Mouse (Mus musculus) kidney, embryonic 15.5 days (tissue): ENCODE data around the gene Boll. TPM values are rescaled to one million over a fixed set of nuclear protein-coding genes. Genes with fewer than 3 reads are reported as not detected.

Experiments used
- ATAC-seq: fragments of 200-750 bp; cut with Nextera tagmentation; replicated peaks from 2 replicates; pipeline ENCODE4 v1.8.0; 2017; ENCODE audit warnings: moderate TSS enrichment; ENCODE audit not compliant: low FRiP score
- H3K27ac ChIP-seq: fragments of 300-500 bp; sonication (generic); 2 replicates; pipeline ENCODE4 v1.5.1; 2015; ENCODE audit warnings: mild to moderate bottlenecking, inconsistent platforms
- H3K27me3 ChIP-seq: fragments of 300-500 bp; sonication (generic); 2 replicates; pipeline ENCODE4 v1.6.1; 2015; ENCODE audit warnings: inconsistent platforms
- H3K36me3 ChIP-seq: fragments of 300-500 bp; sonication (generic); 2 replicates; pipeline ENCODE4 v1.6.1; 2015; ENCODE audit warnings: inconsistent platforms
- H3K4me1 ChIP-seq: fragments of 300-500 bp; sonication (generic); 2 replicates; pipeline ENCODE4 v1.6.1; 2015; ENCODE audit warnings: inconsistent platforms
- H3K4me2 ChIP-seq: fragments of 300-500 bp; sonication (generic); 2 replicates; pipeline ENCODE4 v1.6.1; 2015; ENCODE audit warnings: moderate library complexity, mild to moderate bottlenecking, inconsistent platforms
- H3K4me3 ChIP-seq: fragments of 300-500 bp; sonication (generic); replicated peaks from 2 replicates; pipeline ENCODE4 v1.5.1; 2015; ENCODE audit warnings: mild to moderate bottlenecking, inconsistent platforms
- H3K9ac ChIP-seq: fragments of 300-500 bp; sonication (generic); 2 replicates; pipeline ENCODE4 v1.6.1; 2015; ENCODE audit warnings: mild to moderate bottlenecking, inconsistent platforms
- H3K9me3 ChIP-seq: fragments of 300-500 bp; sonication (generic); replicated peaks from 2 replicates; pipeline ENCODE4 v1.6.1; 2016; ENCODE audit warnings: inconsistent platforms
- WGBS: fragments of 180-500 bp; shearing (Covaris S2); methylation state at CpG from one replicate; pipeline ENCODE4 v1.1.7; 2015; ENCODE audit warnings: mixed read lengths; 5-methylcytosine and 5-hydroxymethylcytosine counted together
- polyA plus RNA-seq: library from polyadenylated mRNA; unstranded; fragments of >200 nt; fragmentation: Nextera tagmentation; extraction: Ambion mirVana; gene quantifications from 2 replicates; pipeline ENCODE4 v1.2.1, GENCODE M21; 2015

The Boll gene
- polyA plus RNA-seq, 1 experiment from 2014 or later, result not detected

DNA sequence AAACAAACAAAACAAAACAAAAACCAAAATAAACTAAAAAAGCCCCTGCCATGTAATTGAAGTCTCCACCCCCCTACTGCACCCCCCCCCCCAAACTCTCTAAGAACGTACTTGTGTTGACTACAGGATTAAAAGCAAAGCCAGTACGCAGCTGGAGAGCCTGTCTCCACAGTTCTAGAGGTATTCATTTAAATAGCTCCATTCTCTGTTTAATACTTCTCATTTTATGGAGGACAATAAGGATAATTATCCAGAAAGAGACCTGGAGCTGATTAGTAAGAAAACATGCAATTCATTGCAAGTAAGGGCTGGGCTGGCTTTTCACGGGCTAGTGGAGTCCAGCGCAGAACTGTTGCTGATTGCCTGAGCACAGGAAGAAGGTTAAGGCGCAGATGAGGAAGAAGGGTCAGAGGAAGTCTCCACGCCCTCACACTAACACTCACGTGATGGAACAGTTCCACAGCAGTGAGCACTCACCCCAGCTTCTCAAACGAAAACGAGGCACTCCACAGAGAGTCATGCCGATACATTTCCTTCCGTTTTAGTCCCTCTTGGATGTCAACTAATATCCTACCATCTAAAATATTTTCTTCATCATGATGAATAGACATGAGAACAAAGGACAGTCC lies 148.0 kb downstream of the Boll start:
- Histone ChIP-seq H3K27me3 (no peaks in the 10 kb centered on the region), H3K4me3 (no peak overlapping the region), H3K9me3 (no peaks in the 10 kb centered on the region), H3K36me3 (no peaks in the 10 kb centered on the region), H3K4me1 (peaks cover 22% of the 10 kb centered on the region), H3K4me2 (no peak overlapping the region), H3K27ac (peak overlapping the region; percentile 48; the same call in 1 of the 2 replicates), H3K9ac (no peak overlapping the region)
- WGBS, result 54% methylated on average over 11 of the region's 11 CpGs
- ATAC-seq, result no peak

DNA sequence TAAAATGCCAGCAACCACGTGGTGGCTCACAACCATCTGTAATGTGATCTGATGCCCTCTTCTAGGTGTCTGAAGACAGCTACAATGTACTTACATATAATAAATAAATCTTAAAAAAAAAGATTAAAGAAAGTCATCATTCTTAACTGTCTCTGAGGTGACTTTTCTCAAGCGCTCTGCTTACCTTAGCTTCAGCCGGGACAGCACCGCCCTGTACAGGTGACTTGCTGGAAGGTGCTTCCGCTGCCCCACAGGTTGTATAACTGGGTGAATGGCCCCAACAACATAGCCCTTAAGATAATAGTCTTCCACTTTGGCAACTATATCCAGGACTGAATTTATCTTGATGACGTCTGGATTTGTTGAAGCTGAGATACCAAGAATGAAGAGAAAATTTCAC lies 149.3 kb downstream of the Boll start:
- 80% methylated on average over 6 of the region's 6 CpGs for WGBS
- no peak overlapping the region for H3K9ac ChIP-seq
- H3K36me3 ChIP-seq, result no peaks in the 10 kb centered on the region
- ATAC-seq, result no peak
- no peaks in the 10 kb centered on the region for H3K27me3 ChIP-seq
- no peaks in the 10 kb centered on the region for H3K9me3 ChIP-seq
- no peak overlapping the region for H3K4me3 ChIP-seq
- peaks cover 29% of the 10 kb centered on the region for H3K4me1 ChIP-seq
- H3K4me2 ChIP-seq, result no peak overlapping the region
- no peak overlapping the region for H3K27ac ChIP-seq

DNA sequence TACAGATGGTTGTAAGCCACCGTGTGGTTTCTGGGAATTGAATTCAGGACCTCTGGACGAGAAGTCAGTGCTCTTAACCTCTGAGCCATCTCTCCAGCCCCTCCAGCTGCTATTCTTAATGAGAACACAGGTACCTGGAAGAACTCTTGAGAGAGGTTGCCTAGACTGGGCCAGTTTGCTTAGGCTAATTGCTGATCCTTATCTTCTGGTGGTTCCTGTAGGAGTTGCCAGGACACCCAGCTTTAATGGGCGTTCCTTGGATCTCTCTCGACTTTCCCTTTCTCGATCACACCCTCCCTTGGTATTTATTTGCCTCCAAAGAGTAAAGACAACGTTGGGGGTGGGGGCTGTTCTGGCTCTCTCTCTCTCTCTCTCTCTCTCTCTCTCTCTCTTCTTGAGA lies 149.8 kb downstream of the Boll start:
- no peaks in the 10 kb centered on the region for H3K27me3 ChIP-seq
- peak; percentile 23; the same call in 1 of the 2 replicates for ATAC-seq
- WGBS, result 30% methylated on average over 6 of the region's 6 CpGs
- peaks cover 29% of the 10 kb centered on the region for H3K4me1 ChIP-seq
- no peaks in the 10 kb centered on the region for H3K36me3 ChIP-seq
- H3K4me3 ChIP-seq, result no peak overlapping the region
- no peak overlapping the region for H3K4me2 ChIP-seq
- no peak overlapping the region for H3K27ac ChIP-seq
- H3K9ac ChIP-seq, result no peak overlapping the region
- H3K9me3 ChIP-seq, result no peaks in the 10 kb centered on the region

DNA sequence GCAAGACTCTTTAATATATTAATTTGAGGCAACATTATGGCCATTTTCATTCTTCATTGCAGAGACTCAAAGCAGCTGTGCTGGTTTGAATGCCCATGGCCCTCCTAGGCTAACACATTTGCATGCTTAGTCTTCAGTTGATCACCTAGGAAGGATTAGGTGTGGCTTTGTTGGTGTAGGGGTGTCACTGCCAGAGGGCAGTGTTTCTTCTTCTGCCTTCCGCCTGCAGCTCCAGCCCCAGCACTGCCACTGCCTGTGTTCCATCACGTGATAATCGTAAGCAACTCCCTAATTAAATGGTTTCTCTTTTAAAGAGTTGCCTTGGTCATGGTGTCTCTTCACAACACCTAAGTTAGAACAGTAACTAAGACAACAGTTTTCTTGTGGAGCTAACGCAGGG lies 150.5 kb downstream of the Boll start:
- H3K4me2 ChIP-seq, result no peak overlapping the region
- no peak overlapping the region for H3K9ac ChIP-seq
- H3K27me3 ChIP-seq, result no peaks in the 10 kb centered on the region
- no peak for ATAC-seq
- WGBS, result 85% methylated on average over 4 of the region's 4 CpGs
- H3K9me3 ChIP-seq, result no peaks in the 10 kb centered on the region
- H3K4me3 ChIP-seq, result no peak overlapping the region
- H3K36me3 ChIP-seq, result no peaks in the 10 kb centered on the region
- no peak overlapping the region for H3K27ac ChIP-seq
- H3K4me1 ChIP-seq, result peaks cover 29% of the 10 kb centered on the region

DNA sequence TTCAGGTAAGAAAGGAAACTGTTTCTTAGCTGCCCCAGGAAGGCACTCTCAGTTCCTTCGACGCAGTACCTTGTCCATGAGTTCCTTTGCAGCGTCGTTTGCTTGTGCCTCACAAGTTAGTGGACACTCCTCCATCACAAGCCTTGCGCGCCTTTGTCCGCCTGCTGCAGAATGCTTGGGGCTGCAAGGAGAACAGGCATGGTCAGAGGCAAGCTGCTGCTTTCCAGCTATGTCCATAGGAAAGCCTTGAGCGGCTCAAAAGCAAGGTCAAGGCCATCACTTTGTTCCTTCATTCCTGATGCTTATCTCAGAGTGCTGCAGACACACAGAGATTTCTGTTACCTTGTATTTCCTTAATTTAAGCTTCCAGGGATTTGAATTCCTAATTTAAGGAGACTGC lies 152.2 kb downstream of the Boll start:
- no peaks in the 10 kb centered on the region for H3K9me3 ChIP-seq
- ATAC-seq, result no peak
- no peak overlapping the region for H3K4me2 ChIP-seq
- H3K9ac ChIP-seq, result no peak overlapping the region
- no peaks in the 10 kb centered on the region for H3K36me3 ChIP-seq
- H3K4me1 ChIP-seq, result peaks cover 21% of the 10 kb centered on the region
- 0 out of 2 replicates have a peak overlapping the region, but pooled peaks have one; percentile 11 for H3K27ac ChIP-seq
- H3K4me3 ChIP-seq, result no peak overlapping the region
- 76% methylated on average over 8 of the region's 8 CpGs for WGBS
- no peaks in the 10 kb centered on the region for H3K27me3 ChIP-seq

DNA sequence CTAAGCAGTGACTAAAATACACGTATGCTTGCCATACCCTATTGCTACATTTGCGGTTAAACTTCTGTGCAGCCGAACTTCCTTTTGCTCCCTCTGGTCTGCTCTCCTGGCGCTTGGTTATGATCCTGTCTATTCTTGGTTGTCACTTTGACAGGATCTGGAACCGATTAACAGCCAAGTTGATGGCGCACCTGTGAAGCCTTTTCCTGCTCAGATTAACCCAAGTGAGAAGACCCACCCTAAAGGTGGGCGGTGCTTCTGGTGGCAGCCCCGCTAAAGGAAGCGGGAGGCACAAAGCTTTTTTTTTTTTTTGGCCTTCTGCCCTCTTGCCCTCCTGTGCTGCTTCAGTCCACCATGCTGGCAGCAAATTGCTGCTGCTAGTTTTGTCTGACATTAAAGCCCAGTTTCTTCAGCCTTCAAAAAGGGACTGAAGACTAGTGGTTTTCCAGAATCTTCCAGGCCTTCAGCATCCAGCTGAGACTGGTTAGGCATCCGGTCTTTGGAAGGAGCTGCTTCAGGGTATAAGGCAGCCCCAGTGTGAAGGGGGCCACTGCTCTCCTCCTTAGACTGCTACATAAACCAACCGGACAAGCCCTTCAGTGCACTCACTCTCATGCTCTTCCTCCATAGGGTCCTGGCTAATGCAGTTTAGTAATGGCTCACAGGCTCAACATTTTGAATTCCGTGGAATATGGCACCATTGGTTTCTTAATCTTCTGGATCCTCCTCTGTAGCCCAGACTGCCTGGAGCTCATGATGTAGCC lies 152.9 kb downstream of the Boll start:
- peak overlapping the region; percentile 23; the same call in 1 of the 2 replicates for H3K4me2 ChIP-seq
- H3K36me3 ChIP-seq, result no peaks in the 10 kb centered on the region
- peaks cover 20% of the 10 kb centered on the region for H3K4me1 ChIP-seq
- H3K9me3 ChIP-seq, result no peaks in the 10 kb centered on the region
- ATAC-seq, result peak; percentile 50
- no peak overlapping the region for H3K4me3 ChIP-seq
- 51% methylated on average over 12 of the region's 12 CpGs for WGBS
- H3K27ac ChIP-seq, result 0 out of 2 replicates have a peak overlapping the region, but pooled peaks have one; percentile 11
- no peak overlapping the region for H3K9ac ChIP-seq
- no peaks in the 10 kb centered on the region for H3K27me3 ChIP-seq

DNA sequence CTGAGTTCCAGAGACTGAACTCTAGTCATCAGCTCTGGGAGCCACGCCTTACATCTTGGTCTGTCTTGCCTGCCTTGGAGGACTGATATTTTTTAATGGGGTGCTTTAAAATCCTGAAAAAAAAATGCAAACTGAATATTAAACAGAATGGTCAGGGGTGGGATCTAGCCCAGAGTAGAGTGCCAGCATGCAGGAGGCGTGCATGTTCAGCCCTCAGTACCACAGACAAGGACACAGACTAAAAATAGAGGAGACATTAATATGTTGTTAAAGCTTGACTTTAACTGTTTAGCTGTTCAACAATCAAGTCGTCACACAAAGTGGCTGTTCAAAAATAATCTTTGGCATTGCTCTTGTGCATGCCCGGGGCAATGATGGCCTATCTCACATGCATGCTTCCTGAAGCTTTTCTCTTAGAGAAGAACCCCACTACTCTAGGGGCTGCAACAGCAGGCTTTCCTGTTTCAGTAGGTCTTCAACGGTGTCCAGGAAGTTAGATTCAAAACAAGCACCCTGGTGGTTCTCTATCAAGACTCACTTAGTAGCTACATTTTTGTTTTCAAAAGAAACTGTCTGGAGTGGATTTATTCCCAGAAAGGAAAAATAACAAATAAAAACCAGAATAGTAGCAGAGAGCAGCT lies 154.6 kb downstream of the Boll start:
- 66% methylated on average over 5 of the region's 5 CpGs for WGBS
- H3K4me1 ChIP-seq, result peaks cover 19% of the 10 kb centered on the region
- no peak overlapping the region for H3K27ac ChIP-seq
- no peak for ATAC-seq
- H3K36me3 ChIP-seq, result no peaks in the 10 kb centered on the region
- no peak overlapping the region for H3K9ac ChIP-seq
- no peak overlapping the region for H3K4me3 ChIP-seq
- H3K4me2 ChIP-seq, result no peak overlapping the region
- no peaks in the 10 kb centered on the region for H3K27me3 ChIP-seq
- H3K9me3 ChIP-seq, result no peaks in the 10 kb centered on the region

DNA sequence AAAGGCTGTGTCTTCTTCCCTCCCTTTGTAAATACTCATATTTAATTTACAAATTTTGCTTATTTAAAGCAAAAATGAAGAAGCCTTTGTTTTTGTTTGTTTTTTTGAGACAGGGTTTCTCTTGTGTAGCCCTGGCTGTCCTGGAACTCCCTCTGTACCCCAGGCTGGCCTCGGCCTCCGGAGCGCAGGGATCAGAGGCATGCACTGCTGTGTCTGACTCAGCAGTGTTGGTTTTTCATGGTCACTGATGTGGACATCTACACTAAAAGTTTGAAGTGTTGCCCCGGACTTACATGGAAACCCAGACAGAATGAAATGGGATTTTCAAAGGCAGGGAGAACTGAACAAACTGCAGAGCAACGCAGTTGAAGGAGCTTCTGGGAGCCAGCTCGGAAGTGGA lies 155.7 kb downstream of the Boll start:
- Histone ChIP-seq H3K36me3 (no peaks in the 10 kb centered on the region), H3K9me3 (no peaks in the 10 kb centered on the region), H3K27ac (no peak overlapping the region), H3K4me2 (no peak overlapping the region), H3K4me1 (peaks cover 15% of the 10 kb centered on the region), H3K4me3 (no peak overlapping the region), H3K9ac (no peak overlapping the region), H3K27me3 (no peaks in the 10 kb centered on the region)
- WGBS, result 87% methylated on average over 6 of the region's 6 CpGs
- ATAC-seq, result no peak

DNA sequence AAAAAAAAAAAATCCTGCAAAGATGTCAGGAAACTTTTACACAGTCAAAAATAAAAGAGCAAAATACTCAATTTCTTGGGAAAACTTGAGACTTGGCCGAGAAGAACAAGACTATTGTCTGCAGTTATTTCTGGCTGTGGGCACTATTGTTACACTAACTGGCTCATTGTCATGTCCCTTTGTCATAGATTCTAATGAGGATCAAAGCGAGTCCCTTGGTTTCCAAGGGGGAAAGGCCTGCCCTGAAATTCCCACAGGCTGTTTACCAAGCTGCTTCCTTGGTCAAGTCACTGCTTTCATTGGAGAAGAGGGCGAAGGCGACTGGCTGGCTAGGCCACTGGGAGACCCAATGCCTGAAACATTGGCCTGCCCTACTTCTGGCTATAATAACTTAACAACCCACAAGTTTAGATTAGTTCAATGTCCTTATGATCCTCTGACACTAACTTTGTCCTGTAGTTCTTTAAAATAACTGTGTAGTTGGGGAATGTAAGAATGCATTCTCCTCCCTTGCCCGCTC lies 157.4 kb downstream of the Boll start:
- no peak overlapping the region for H3K4me2 ChIP-seq

DNA sequence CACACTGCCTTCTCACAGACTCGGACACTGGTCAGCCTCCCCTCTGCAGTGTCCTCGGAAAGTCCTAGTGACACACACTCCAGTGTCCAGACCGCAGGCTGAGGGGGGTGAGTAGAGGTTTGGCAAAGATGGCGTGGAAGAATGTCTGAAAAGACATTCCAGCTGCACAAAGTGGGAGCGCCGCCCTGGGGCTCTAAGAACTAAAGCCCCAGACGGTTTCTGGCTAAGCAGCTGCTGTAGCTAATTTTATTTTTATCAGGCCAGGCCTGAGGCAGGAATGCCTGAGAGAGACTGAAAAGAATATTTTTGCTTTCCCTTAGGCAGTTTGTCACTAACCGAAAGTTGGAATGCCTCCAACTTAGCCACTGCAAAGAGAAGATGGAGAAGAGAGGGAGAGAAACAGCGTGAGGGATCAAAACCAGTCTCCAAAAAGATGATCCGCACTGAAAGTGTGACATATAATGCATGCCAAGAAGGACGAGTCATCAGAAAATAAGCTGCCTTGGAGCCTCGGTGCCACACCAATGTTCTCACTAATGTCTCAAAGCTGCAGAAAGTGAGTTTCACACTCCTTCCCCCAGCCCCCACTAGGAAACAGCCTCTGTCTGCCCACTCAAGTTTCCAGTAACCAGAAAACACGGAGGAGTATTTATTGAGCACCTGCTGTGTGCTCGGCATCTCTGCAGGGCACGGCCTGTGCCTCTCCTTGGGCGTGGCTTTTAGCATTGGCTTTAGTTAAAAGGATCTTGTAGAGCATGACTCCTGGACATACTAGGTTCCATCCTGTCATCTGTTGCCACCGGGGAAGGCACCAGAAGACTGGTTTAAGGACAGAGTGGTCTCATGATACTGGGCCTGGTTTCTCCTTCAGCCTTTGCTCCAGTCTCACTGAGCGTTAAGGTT lies 161.2 kb downstream of the Boll start:
- 0 out of 2 replicates have a peak, but pooled peaks have one; percentile 18 for ATAC-seq
- 70% methylated on average over 18 of the region's 18 CpGs for WGBS
- H3K27ac ChIP-seq, result peak overlapping the region; percentile 63; the same call in 1 of the 2 replicates

More for the DNA sequence above, 157.4 kb downstream of the Boll start:
- WGBS, result 58% methylated on average over 5 of the region's 5 CpGs
- peaks cover 19% of the 10 kb centered on the region for H3K4me1 ChIP-seq
- no peaks in the 10 kb centered on the region for H3K36me3 ChIP-seq
- no peak for ATAC-seq
- H3K4me3 ChIP-seq, result no peak overlapping the region
- no peak overlapping the region for H3K9ac ChIP-seq
- no peak overlapping the region for H3K27ac ChIP-seq
- no peaks in the 10 kb centered on the region for H3K9me3 ChIP-seq
- no peaks in the 10 kb centered on the region for H3K27me3 ChIP-seq

DNA sequence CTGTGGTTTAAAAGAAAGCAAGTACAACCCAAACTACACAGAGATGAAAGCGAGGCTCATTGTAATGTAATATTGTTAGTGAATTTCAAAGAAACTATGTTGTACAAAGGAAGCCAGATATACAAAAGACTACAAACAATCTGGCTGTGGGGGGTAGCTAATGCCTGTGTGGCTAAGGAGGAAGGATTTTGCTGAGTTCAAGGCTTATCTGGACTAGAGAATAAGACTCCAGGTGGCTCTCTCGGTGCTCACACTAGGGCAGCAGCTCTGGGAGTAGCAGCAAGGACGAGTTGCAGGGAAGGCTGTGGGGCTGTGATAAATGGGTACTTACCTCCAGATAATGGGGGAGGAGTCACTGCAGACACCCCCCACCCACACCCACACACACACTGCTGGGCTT lies 164.6 kb downstream of the Boll start:
- H3K4me1 ChIP-seq, result peaks cover 28% of the 10 kb centered on the region
- no peak for ATAC-seq
- no peak overlapping the region for H3K4me2 ChIP-seq
- H3K9ac ChIP-seq, result no peak overlapping the region
- H3K27me3 ChIP-seq, result no peaks in the 10 kb centered on the region
- H3K9me3 ChIP-seq, result no peaks in the 10 kb centered on the region
- 44% methylated on average over 3 of the region's 3 CpGs for WGBS
- no peak overlapping the region for H3K27ac ChIP-seq
- H3K36me3 ChIP-seq, result no peaks in the 10 kb centered on the region
- no peak overlapping the region for H3K4me3 ChIP-seq

More for the DNA sequence above, 161.2 kb downstream of the Boll start:
- Histone ChIP-seq H3K4me2 (no peak overlapping the region), H3K4me1 (peaks cover 13% of the 10 kb centered on the region), H3K36me3 (no peaks in the 10 kb centered on the region), H3K9me3 (no peaks in the 10 kb centered on the region), H3K4me3 (no peak overlapping the region), H3K9ac (no peak overlapping the region), H3K27me3 (no peaks in the 10 kb centered on the region)
